Mouse (Mus musculus): ENCODE measurements around the gene Cyp8b1.

- TF ChIP-seq CTCF (conservative IDR thresholded peaks at IDR 0.05; ENCODE audit: low read length): no peak
- no peak for TF ChIP-seq POU5F1 (IDR thresholded peaks at IDR 0.05; ENCODE audit: borderline replicate concordance, low read length)
These were observed 50.6 kb downstream of the Cyp8b1 start for GRCm38 (mm10) chr9:121865425-121866008.

Data from E14TG2a.4 (cell line).